Mouse (Mus musculus) myocyte (in vitro differentiated cells): ENCODE results near the gene Pcolce2.

Experiments used
- CEBPB ChIP-seq: IDR thresholded peaks from 2 replicates; pipeline ENCODE4 v1.6.1; 2011; ENCODE audit warnings: mild to moderate bottlenecking, moderate library complexity; ENCODE audit not compliant: poor library complexity, insufficient read depth, severe bottlenecking
- MAX ChIP-seq: IDR thresholded peaks from one replicate; pipeline ENCODE4 v1.6.1; 2011; ENCODE audit warnings: low read depth, mild to moderate bottlenecking, control low read depth
- POLR2A ChIP-seq: IDR thresholded peaks from one replicate; pipeline ENCODE4 v1.6.1; 2011; ENCODE audit warnings: low read depth, mild to moderate bottlenecking, control low read depth, moderate library complexity; ENCODE audit not compliant: insufficient read length
- TCF3 ChIP-seq: IDR thresholded peaks from one replicate; pipeline ENCODE4 v1.6.1; 2011; ENCODE audit warnings: low read depth, control low read depth; ENCODE audit not compliant: insufficient read length

DNA sequence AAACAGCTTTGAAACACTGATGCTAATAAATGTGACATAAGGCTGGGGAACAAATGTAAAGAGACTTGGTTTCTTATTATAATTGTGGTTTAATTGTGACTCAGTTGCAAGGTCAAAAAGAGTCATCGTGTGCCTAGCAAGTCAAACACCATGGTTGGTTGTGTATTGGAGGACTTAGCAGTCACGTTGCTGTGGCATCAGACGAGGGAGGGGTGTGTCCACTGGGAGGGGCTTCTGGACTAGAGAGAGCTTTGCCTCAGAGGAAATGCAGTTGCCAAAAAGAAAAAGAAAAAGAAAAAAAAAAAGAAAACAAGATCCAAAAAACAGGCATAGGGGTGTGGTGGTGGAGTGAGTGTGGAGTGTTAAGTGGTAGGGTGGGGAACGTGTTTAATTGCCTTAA, 2.5 kb downstream of the Pcolce2 start:
- no peak for TF ChIP-seq TCF3
- TF ChIP-seq POLR2A, result no peak
- TF ChIP-seq CEBPB, result no peak
- no peak for TF ChIP-seq MAX
